Mouse (Mus musculus): ENCODE results near the gene Gm4969.
A peak's percentile ranks its signal among the peaks of the same experiment; 100 is the strongest.
"Not testable (repeated sequence)": the region's sequence is repeated elsewhere in the genome, so short reads cannot be mapped to it uniquely, and the experiment has no call there.

Gene Gm4969

DNA sequence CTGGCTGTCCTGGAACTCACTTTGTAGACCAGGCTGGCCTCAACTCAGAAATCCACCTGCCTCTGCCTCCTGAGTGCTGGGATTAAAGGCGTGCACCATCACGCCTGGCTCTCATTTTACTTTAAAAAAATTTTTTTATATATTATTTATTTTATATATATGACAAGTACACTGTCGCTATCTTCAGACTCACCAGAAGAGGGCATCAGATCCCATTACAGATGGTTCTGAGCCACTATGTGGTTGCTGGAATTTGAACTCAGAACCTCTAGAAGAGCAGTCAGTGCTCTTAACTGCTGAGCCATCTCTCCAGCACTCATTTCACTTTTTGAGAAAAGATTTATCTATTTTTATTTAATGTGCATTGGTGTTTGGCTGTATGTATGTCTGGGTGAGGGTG, 47.1 kb downstream of the Gm4969 start:
- not testable (repeated sequence) for DNase-seq (ENCODE audit: low read depth, low spot score)

DNA sequence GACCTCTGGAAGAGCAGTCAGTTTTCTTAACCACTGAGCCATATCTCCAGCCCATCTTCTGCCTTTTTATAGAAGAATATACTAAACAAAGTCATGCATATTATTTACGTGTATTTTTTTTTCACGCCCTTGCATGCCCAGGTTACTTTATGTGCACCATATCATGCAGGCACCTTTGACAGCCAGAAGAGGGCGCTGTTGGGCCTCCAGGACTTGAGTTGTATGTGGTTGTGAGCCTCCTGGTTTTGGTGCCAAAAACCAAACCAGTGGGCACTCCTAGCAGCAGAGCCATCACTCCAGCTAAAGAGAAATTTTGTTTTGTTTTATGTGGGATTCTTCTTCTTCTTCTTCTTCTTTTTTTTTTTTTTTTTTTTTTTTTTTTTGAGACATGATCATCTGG, 48.7 kb downstream of the Gm4969 start:
- peak; percentile 51 for DNase-seq (ENCODE audit: low read depth, low spot score)

DNA sequence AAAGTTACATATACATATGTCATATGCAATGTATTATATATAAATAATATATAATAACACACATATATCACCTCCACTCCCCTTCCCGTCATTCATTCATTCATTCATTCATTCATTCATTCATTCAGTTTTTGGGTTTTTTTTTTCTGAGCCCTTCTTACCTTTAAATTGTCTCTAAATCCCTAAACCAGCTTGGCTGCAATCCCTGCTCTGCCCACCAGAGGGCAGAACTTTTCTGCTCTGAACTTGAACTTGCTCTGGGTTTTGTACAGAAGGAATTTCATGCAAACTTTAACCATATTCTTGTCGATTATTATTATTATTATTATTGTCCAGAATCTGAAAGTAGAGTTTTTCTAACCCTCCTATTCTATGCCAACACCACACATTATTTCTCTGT, 49.5 kb downstream of the Gm4969 start:
- peak; percentile 76 for DNase-seq (ENCODE audit: low read depth, low spot score)

DNA sequence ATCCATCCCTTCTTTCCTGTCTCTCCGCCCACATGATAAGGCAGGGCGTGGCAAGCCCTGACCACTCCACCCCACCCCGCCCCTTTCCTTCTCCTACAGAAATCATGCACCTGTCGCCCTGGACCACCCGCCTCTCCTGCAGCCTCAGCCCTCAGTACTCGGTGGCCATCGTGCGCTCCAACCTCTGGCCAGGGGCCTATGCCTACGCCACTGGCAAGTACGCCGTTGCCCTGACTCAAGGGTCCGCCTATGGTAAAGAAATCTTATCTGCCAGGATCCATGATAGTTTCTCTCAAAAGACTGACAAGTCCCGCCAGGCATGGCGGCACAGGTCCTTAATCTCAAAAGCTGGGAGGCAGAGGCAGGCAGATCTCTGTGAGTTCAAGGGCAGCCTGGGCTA, 50.2 kb downstream of the Gm4969 start:
- DNase-seq (ENCODE audit: low read depth, low spot score), result no peak

DNA sequence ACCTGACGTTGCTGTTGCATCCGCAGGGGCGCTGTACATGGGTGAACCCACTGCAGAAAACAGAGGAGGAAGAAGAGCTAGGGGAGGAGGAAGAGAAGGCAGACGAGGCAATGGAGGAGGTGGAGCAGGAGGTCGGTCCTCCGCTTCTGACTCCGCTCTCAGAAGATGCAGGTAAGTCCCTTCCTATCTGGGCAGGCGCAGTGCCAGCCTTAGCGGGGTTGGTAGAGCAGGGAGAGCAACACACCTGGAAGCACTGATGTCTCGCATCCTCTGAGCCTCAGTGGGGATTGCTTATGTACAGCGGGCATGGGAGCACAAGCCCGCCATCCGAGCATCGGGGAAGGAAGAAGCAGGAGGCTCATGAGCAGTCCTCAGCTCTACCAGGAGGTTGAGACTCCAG, 51.1 kb downstream of the Gm4969 start:
- DNase-seq (ENCODE audit: low read depth, low spot score), result no peak

DNA sequence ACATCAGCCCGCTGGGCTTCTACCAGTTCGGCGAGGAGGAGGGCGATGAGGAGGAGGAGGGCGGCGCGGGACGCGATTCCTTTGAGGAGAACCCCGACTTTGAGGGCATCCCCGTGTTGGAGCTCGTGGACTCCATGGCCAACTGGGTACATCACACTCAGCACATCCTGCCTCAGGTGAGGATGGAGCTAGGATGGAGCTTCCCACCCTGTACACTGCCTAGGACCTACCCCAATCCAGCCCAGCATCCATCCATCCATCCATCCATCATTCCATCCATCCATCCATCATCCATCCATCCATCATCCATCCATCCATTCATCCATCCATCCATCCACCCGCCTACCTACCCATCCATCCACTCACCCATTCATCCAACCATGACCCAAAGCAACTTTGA, 52.3 kb downstream of the Gm4969 start:
- no peak for DNase-seq (ENCODE audit: low read depth, low spot score)

DNA sequence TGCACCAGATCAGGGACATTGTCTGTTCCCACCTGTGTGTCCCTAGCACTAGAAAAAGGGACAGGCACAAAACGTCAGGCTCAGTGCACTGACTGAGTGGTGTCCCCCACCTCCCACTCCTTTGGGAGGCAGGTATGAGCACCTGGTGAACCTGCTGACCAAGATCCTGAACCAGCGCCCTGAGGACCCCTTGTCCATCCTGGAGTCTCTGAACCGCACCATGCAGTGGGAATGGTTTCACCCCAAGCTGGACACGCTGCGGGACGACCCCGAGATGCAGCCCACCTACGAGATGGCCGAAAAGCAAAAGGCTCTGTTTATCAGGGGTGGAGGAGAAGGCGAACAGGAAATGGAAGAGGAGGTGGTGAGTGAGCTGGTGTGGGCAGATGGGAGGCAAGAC, 60.8 kb downstream of the Gm4969 start:
- no peak for DNase-seq (ENCODE audit: low read depth, low spot score)

DNA sequence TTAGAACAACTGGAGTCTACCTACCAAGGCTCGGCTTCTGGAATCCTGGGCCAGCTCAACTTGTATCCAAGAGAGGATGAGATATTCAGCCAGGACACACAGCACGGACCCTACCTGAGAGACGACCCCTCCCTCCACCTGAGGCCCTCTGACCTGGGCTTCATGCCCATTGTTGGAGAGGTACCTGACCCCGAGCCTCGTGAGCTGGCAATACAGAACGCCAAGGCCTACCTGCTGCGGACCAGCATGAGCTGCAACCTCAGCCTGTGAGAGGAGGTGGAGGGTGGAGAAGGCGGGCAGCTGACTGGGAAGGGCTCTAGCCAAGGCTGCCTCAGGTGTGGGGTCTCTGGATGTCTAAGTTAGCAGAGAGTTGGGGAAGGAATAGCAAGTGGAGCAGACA, 63.1 kb downstream of the Gm4969 start:
- no peak for DNase-seq (ENCODE audit: low read depth, low spot score)

DNA sequence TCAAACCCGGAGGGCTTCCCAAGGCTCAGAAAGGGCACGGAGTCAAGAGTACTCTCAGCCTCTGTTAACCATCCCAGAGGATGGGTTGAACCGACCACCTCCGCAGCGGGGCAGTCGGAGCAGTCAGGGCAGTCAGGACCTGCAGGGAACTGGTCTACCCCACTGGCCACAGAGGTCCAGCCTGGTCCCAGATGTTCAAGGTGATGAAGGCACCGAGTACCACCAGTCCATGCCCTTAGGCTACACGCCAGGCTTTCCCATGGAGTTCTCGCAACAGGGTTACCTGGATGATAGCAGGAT, 63.4 kb downstream of the Gm4969 start:
- no peak for DNase-seq (ENCODE audit: low read depth, low spot score)

DNA sequence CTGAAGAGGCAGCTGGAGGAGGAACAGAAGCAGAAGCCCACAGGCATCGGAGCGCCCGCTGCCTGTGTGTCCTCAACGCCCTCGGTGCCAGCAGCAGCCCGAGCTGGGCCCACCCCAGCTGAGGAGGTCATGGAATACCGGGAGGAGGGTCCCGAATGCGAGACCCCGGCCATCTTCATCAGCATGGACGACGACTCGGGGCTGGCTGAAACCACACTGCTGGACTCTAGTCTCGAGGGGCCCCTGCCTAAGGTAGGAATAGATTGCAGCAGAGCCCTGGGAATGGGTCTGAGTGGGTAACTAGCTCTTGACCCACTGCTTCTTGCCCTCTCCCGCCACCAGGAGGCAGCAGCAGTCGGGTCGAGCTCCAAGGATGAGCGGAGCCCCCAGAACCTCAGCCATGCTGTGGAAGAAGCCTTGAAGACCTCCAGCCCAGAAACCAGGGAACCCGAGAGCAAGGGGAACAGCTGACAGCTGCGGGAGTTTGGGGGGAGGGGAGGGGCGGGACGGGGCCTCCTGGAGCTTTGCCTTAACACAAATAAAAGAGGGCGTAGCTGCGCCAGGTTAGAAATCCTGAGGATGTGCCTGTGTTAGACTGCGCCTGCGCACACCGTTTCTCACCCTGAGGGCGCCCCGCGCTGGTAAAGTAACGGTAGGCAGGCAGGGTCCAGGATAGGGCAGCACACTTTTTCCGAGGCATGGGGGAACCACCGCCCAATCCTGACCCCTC, 64.0 kb downstream of the Gm4969 start, which contains the start of gene Rsph6a:
Gene Rsph6a (plus strand): TSS at position 644 of the 730 bp plus-strand sequence.
- DNase-seq (ENCODE audit: low read depth, low spot score), result peak; percentile 84

DNA sequence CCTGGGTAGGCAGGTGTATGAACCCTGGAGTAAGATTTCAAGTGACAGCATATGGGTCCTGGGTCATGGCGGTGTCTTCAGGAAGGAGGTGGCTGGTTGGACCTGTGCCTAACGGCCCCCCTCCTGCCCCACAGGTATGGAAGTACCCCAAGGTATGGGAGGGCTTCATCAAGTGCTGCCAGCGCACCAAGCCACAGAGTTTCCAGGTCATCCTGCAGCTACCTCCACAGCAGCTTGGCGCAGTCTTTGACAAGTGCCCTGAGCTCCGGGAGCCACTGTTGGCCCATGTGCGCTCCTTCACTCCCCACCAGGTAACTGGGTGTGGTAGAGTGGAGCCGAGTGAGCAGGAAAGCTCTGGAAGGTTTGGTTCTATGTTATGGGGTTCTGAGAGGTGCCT, 65.0 kb downstream of the Gm4969 start:
- DNase-seq (ENCODE audit: low read depth, low spot score), result no peak

DNA sequence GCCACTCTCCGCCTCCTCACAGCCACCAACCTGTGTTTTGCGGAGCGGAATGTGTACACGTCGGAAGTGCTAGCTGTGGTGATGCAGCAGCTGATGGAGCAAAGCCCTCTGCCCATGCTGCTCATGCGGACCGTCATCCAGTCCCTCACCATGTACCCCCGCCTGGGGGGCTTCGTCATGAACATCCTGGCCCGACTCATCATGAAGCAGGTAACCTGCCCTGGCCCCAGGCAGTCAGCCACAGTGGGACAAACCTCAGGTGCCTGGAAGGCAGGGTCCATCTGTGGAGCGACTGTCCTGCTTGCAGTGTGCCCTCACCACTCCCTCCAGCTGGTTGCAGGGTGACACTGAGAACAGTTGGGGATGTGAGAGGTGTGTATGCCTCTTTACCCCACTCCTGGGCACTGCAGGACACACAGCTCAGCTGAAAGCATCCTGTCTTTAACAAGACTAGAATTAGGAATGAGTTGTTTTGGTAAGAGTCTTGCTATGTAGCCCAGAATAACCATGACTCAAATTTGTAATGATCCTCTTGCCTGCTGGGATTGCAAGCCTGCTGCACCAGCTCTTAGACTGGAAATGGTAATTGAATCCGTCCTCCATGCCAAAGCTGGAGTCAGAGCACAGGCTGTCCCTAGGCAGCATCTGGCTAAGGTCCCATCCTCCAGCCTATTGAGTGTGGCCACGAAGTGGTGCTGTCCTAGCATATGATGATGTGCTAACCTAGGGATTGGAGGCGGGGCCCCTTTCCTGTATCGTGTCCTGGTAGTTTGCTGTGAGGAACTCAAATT, 65.6 kb downstream of the Gm4969 start:
- DNase-seq (ENCODE audit: low read depth, low spot score), result no peak

DNA sequence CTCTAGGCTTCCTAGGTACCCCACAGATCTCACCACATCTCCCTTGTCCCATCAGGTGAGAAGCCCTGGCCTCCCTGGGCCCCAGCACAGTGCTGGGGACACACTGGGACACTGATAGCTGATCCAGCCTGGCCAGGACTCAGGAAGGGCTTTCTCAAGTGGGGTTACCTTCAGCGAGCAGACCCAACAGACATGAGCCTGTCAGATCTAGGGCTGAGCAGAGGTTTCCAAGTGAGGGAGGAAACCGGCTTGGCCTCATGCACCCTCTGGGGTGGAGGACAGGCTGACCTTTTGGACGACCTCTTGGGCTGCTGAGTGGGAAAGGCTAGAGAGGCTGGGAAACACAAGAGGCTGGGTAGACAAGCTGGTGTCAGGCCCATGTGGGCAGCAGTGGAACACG, 67.0 kb downstream of the Gm4969 start:
- DNase-seq (ENCODE audit: low read depth, low spot score), result no peak

DNA sequence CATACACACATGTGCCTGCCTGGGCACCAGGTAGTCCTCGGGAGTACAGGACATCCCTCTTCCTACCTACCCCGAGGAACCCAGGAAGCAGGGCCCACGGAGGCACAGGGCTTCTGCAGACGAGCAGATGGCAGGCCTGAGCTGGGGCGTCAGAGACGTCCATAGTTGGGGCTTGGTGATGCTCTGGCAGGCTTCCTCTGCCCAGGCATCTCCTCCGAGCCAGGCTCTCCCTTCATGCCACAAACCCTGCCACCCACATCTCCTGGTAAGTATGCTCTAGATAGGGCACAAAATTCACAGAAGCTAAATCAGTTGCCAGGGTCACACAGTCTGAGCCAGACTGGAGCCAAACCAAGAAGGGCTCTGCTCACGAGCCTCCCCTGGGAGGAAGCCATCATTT, 68.0 kb downstream of the Gm4969 start:
- DNase-seq (ENCODE audit: low read depth, low spot score), result no peak

DNA sequence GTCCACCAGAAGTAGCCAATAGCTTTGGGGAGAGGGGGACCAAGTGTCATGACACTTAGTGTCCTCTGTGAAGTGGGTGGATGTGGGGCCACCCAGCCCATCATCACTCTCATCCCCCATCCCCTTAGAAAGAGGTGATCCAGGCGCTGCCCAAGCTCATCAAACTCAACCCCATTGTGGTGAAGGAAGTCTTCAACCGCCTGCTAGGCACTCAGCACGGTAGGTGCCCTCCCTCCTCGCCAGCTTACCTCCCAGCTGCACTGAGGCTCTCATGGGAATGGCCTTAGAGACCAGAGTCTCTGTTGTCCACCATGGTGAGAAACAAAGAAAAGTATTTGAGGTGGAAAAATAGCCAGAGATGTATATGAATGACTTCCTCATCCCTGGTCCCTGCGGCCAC, 68.9 kb downstream of the Gm4969 start:
- no peak for DNase-seq (ENCODE audit: low read depth, low spot score)

All from ES-CJ7 (cell line).